Mouse (Mus musculus) liver, postnatal 0 days (tissue): Measurements from ENCODE around the gene Saxo1.

ENCODE experiments used
- CTCF ChIP-seq: sonication (generic); IDR thresholded peaks from 2 replicates; pipeline ENCODE4 v1.5.1; 2016; ENCODE audit warnings: antibody characterized with exemption, low read depth
- EP300 ChIP-seq: IDR thresholded peaks from 2 replicates; pipeline ENCODE4 v1.6.1; 2016; ENCODE audit warnings: antibody characterized with exemption, low read depth, mild to moderate bottlenecking

- TF ChIP-seq CTCF, result no peak
- TF ChIP-seq EP300, result no peak
Observed at GRCm38 (mm10) chr4:86498754-86499153, 59.4 kb downstream of the Saxo1 start.
